Mouse (Mus musculus) erythroblast, embryonic 14.5 days (primary cell): Measurements from ENCODE around the gene Slc7a5.

ENCODE experiments used
- GATA1 ChIP-seq: IDR thresholded peaks from 2 replicates; pipeline ENCODE4 v1.6.1; 2012; ENCODE audit warnings: low read length, inconsistent platforms, mixed read lengths
- TAL1 ChIP-seq: IDR thresholded peaks from 3 replicates; pipeline ENCODE4 v1.6.1; 2012; ENCODE audit warnings: low read length, inconsistent platforms, mixed read lengths

DNA sequence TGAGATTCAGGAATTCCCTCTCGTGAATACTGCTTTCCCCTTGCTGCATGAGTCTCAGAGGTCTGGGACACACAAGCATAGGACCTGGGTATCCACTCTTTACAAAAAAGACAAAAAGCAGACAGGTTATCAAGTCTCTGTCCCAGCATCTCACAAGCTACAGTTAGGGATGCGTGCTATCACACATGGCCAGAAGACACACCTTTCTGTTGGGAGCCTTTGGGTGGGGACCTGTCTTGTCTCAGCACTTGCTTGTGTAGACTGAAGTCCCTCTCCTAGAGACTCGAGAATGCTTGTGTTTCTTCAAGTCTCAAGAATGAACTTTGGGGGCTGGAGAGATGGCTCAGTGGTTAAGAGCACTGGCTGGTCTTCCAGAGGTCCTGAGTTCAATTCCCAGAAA is 5.3 kb upstream of the Slc7a5 start:
- TF ChIP-seq TAL1 (no peak), GATA1 (no peak)
